Mouse (Mus musculus): ENCODE results near the gene Tenm3. TPM values are rescaled to one million over a fixed set of nuclear protein-coding genes. Genes with fewer than 3 reads are reported as not detected.

The Tenm3 gene
- total and polyA plus RNA-seq, 2 experiments from 2014 or later, result 25.0 to 160 TPM

- Histone ChIP-seq H3K36me3 (ENCODE audit: insufficient read depth, low read length) (no peaks in the 10 kb centered on the region), H3K4me2 (ENCODE audit: low read depth, low read length, poor library complexity, severe bottlenecking) (no peak overlapping the region), H3K9ac (replicated peaks; ENCODE audit: low read length, poor library complexity, severe bottlenecking) (no peak overlapping the region), H3K27ac (ENCODE audit: low read depth, low read length) (no peak overlapping the region), H3K9me3 (ENCODE audit: low read length) (no peaks in the 10 kb centered on the region), H3K4me1 (ENCODE audit: insufficient read depth, low read length) (no peaks in the 10 kb centered on the region), H3K4me3 (ENCODE audit: low read depth, low read length) (no peak overlapping the region), H3K27me3 (ENCODE audit: insufficient read depth, low read length) (no peaks in the 10 kb centered on the region)
- no peak for TF ChIP-seq CTCF (IDR thresholded peaks at IDR 0.05)
- DNase-seq (ENCODE audit: low spot score), result no peak
- 53% methylated on average over 16 of the region's 16 CpGs for WGBS
- ATAC-seq (ENCODE audit: low FRiP score), result no peak
These were observed 77.1 kb downstream of the Tenm3 start for GRCm38 (mm10) chr8:48766545-48767234.

GRCm38 (mm10) chr8:48765212-48765611 lies 78.5 kb downstream of the Tenm3 start:
- WGBS, result 38% methylated on average over 6 of the region's 6 CpGs
- H3K27ac ChIP-seq (ENCODE audit: low read depth, low read length), result no peak overlapping the region
- H3K9ac ChIP-seq (replicated peaks; ENCODE audit: low read length, poor library complexity, severe bottlenecking), result no peak overlapping the region
- no peaks in the 10 kb centered on the region for H3K4me1 ChIP-seq (ENCODE audit: insufficient read depth, low read length)
- no peak for DNase-seq (ENCODE audit: low spot score)
- no peak overlapping the region for H3K4me2 ChIP-seq (ENCODE audit: low read depth, low read length, poor library complexity, severe bottlenecking)
- no peak for ATAC-seq (ENCODE audit: low FRiP score)
- H3K9me3 ChIP-seq (ENCODE audit: low read length), result no peaks in the 10 kb centered on the region
- no peaks in the 10 kb centered on the region for H3K27me3 ChIP-seq (ENCODE audit: insufficient read depth, low read length)
- no peaks in the 10 kb centered on the region for H3K36me3 ChIP-seq (ENCODE audit: insufficient read depth, low read length)
- no peak overlapping the region for H3K4me3 ChIP-seq (ENCODE audit: low read depth, low read length)
- no peak for TF ChIP-seq CTCF (IDR thresholded peaks at IDR 0.05)

GRCm38 (mm10) chr8:48764011-48764410 lies 79.7 kb downstream of the Tenm3 start:
- Histone ChIP-seq H3K4me1 (ENCODE audit: insufficient read depth, low read length) (no peaks in the 10 kb centered on the region), H3K4me3 (ENCODE audit: low read depth, low read length) (no peak overlapping the region), H3K27ac (ENCODE audit: low read depth, low read length) (no peak overlapping the region), H3K36me3 (ENCODE audit: insufficient read depth, low read length) (no peaks in the 10 kb centered on the region), H3K27me3 (ENCODE audit: insufficient read depth, low read length) (no peaks in the 10 kb centered on the region), H3K4me2 (ENCODE audit: low read depth, low read length, poor library complexity, severe bottlenecking) (no peak overlapping the region), H3K9me3 (ENCODE audit: low read length) (no peaks in the 10 kb centered on the region), H3K9ac (replicated peaks; ENCODE audit: low read length, poor library complexity, severe bottlenecking) (no peak overlapping the region)
- ATAC-seq (ENCODE audit: low FRiP score) (no peak), DNase-seq (ENCODE audit: low spot score) (no peak)
- 76% methylated on average over 3 of the region's 3 CpGs for WGBS
- TF ChIP-seq CTCF (IDR thresholded peaks at IDR 0.05), result no peak

- no peak for TF ChIP-seq CTCF (IDR thresholded peaks at IDR 0.05)
- no peaks in the 10 kb centered on the region for H3K36me3 ChIP-seq (ENCODE audit: insufficient read depth, low read length)
- H3K9ac ChIP-seq (replicated peaks; ENCODE audit: low read length, poor library complexity, severe bottlenecking), result no peak overlapping the region
- H3K4me1 ChIP-seq (ENCODE audit: insufficient read depth, low read length), result no peaks in the 10 kb centered on the region
- H3K4me2 ChIP-seq (ENCODE audit: low read depth, low read length, poor library complexity, severe bottlenecking), result no peak overlapping the region
- no peak overlapping the region for H3K4me3 ChIP-seq (ENCODE audit: low read depth, low read length)
- no peaks in the 10 kb centered on the region for H3K27me3 ChIP-seq (ENCODE audit: insufficient read depth, low read length)
- WGBS, result 80% methylated on average over 2 of the region's 2 CpGs
- ATAC-seq (ENCODE audit: low FRiP score) (no peak), DNase-seq (ENCODE audit: low spot score) (no peak)
- no peak overlapping the region for H3K27ac ChIP-seq (ENCODE audit: low read depth, low read length)
- H3K9me3 ChIP-seq (ENCODE audit: low read length), result no peaks in the 10 kb centered on the region
These were observed 86.9 kb downstream of the Tenm3 start for GRCm38 (mm10) chr8:48756874-48757273.

- WGBS, result 49% methylated on average over 7 of the region's 7 CpGs
- no peaks in the 10 kb centered on the region for H3K27me3 ChIP-seq (ENCODE audit: insufficient read depth, low read length)
- no peak overlapping the region for H3K4me3 ChIP-seq (ENCODE audit: low read depth, low read length)
- DNase-seq (ENCODE audit: low spot score), result peak; percentile 10
- H3K9me3 ChIP-seq (ENCODE audit: low read length), result no peaks in the 10 kb centered on the region
- H3K4me2 ChIP-seq (ENCODE audit: low read depth, low read length, poor library complexity, severe bottlenecking), result no peak overlapping the region
- no peaks in the 10 kb centered on the region for H3K4me1 ChIP-seq (ENCODE audit: insufficient read depth, low read length)
- H3K36me3 ChIP-seq (ENCODE audit: insufficient read depth, low read length), result no peaks in the 10 kb centered on the region
- no peak for ATAC-seq (ENCODE audit: low FRiP score)
- no peak overlapping the region for H3K27ac ChIP-seq (ENCODE audit: low read depth, low read length)
- no peak for TF ChIP-seq CTCF (IDR thresholded peaks at IDR 0.05)
- H3K9ac ChIP-seq (replicated peaks; ENCODE audit: low read length, poor library complexity, severe bottlenecking), result no peak overlapping the region
These were observed 88.3 kb downstream of the Tenm3 start for GRCm38 (mm10) chr8:48755492-48755891.

- Histone ChIP-seq H3K36me3 (ENCODE audit: insufficient read depth, low read length) (no peaks in the 10 kb centered on the region), H3K27ac (ENCODE audit: low read depth, low read length) (no peak overlapping the region), H3K9me3 (ENCODE audit: low read length) (no peaks in the 10 kb centered on the region), H3K27me3 (ENCODE audit: insufficient read depth, low read length) (no peaks in the 10 kb centered on the region), H3K4me3 (ENCODE audit: low read depth, low read length) (no peak overlapping the region), H3K4me2 (ENCODE audit: low read depth, low read length, poor library complexity, severe bottlenecking) (no peak overlapping the region), H3K4me1 (ENCODE audit: insufficient read depth, low read length) (no peaks in the 10 kb centered on the region), H3K9ac (replicated peaks; ENCODE audit: low read length, poor library complexity, severe bottlenecking) (no peak overlapping the region)
- TF ChIP-seq CTCF (IDR thresholded peaks at IDR 0.05), result no peak
- DNase-seq (ENCODE audit: low spot score) (no peak), ATAC-seq (ENCODE audit: low FRiP score) (no peak)
- WGBS, result 74% methylated on average over 2 of the region's 2 CpGs
These were observed 88.8 kb downstream of the Tenm3 start for GRCm38 (mm10) chr8:48754959-48755358.
